8 mouse cellular contexts compared by ENCODE assay signal in genomic region chr3:57651231-57651864, GRCm38 (mm10). TPM values are rescaled to one million over a fixed set of nuclear protein-coding genes. Genes with fewer than 3 reads are reported as not detected.
A peak's percentile ranks its signal among the peaks of the same experiment; 100 is the strongest.
DNase-seq lines count a peak whose midpoint lies in the region; ATAC-seq and TF ChIP-seq lines count a peak whose summit lies in the region.

Commd2 (minus strand) TSS chr3:57651715.

- H3K27me3 ChIP-seq in forebrain, embryonic 16.5 days (replicated peaks; ENCODE audit: control insufficient read depth, insufficient read depth, low read length) = 0 out of 2 replicates have a peak, but pooled peaks cover 4% of the 10 kb centered on the region
- H3K27me3 ChIP-seq in lung, embryonic 14.5 days (ENCODE audit: insufficient read depth, low read length) = no peaks in the 10 kb centered on the region
- no peaks in the 10 kb centered on the region for H3K27me3 ChIP-seq in thymus, adult 2 months (ENCODE audit: control insufficient read depth, insufficient read depth, low read length)

- intact Hi-C loops in heart, postnatal 36 days (cut with DNase I) = no loop called here

- peak within 1 kb of the TSS; percentile 85 to 97 for H3K4me3 ChIP-seq in ES-E14 (ENCODE audit: insufficient read depth in 1 of 2, low read depth in 1 of 2, low read length in 2 of 2, poor library complexity in 1 of 2, severe bottlenecking in 1 of 2)
- peak within 1 kb of the TSS; percentile 90 for H3K4me3 ChIP-seq in forebrain, embryonic 16.5 days (replicated peaks; ENCODE audit: low read length)
- peak within 1 kb of the TSS; percentile 97 for H3K4me3 ChIP-seq in layer of hippocampus, adult 2 months
- H3K4me3 ChIP-seq in lung, embryonic 14.5 days (ENCODE audit: low read depth, low read length) = peak within 1 kb of the TSS; percentile 77
- peak within 1 kb of the TSS; percentile 99 for H3K4me3 ChIP-seq in olfactory bulb, adult 2 months (ENCODE audit: insufficient read depth, low read depth, low read length)
- peak within 1 kb of the TSS; percentile 63 for H3K4me3 ChIP-seq in thymus, adult 2 months (ENCODE audit: control insufficient read depth, insufficient read depth, low read length)

- H3K4me1 ChIP-seq in ES-E14 (ENCODE audit: control insufficient read depth in 2 of 2, insufficient read depth in 2 of 2, low read length in 2 of 2, poor library complexity in 1 of 2) = no peaks in the 10 kb centered on the region; a peak in 1 of 4 replicates
- H3K4me1 ChIP-seq in forebrain, embryonic 16.5 days (replicated peaks; ENCODE audit: control insufficient read depth, insufficient read depth, low read length) = peaks cover 3% of the 10 kb centered on the region
- H3K4me1 ChIP-seq in lung, embryonic 14.5 days (ENCODE audit: insufficient read depth) = 0 out of 2 replicates have a peak, but pooled peaks cover 3% of the 10 kb centered on the region
- no peaks in the 10 kb centered on the region for H3K4me1 ChIP-seq in olfactory bulb, adult 2 months (ENCODE audit: control insufficient read depth, insufficient read depth, low read length)
- no peaks in the 10 kb centered on the region for H3K4me1 ChIP-seq in thymus, adult 2 months (replicated peaks; ENCODE audit: control insufficient read depth, insufficient read depth, low read length)

- peak within 1 kb of the TSS; percentile 94 for H3K9ac ChIP-seq in ES-E14 (ENCODE audit: insufficient read depth, low read depth, low read length, poor library complexity, severe bottlenecking)
- peak within 1 kb of the TSS; percentile 87 for H3K9ac ChIP-seq in forebrain, embryonic 16.5 days (replicated peaks; ENCODE audit: low read depth, low read length)
- peak within 1 kb of the TSS; percentile 80 for H3K9ac ChIP-seq in lung, embryonic 14.5 days

- no peak within 1 kb of the TSS; the same call in 1 of the 2 replicates for H3K27ac ChIP-seq in ES-E14 (ENCODE audit: insufficient read depth, low read depth, low read length, poor library complexity, severe bottlenecking)
- H3K27ac ChIP-seq in forebrain, embryonic 16.5 days (ENCODE audit: low read length) = peak within 1 kb of the TSS; percentile 78
- peak within 1 kb of the TSS; percentile 89 for H3K27ac ChIP-seq in layer of hippocampus, adult 2 months
- peak within 1 kb of the TSS; percentile 86 for H3K27ac ChIP-seq in lung, embryonic 14.5 days (ENCODE audit: low read depth)
- peak within 1 kb of the TSS; percentile 50; the same call in 1 of the 2 replicates for H3K27ac ChIP-seq in olfactory bulb, adult 2 months (ENCODE audit: insufficient read depth, low read depth, low read length)
- no peak within 1 kb of the TSS; the same call in 1 of the 2 replicates for H3K27ac ChIP-seq in thymus, adult 2 months (ENCODE audit: control insufficient read depth, insufficient read depth, low read length)

- peak; percentile 78 for DNase-seq in ES-E14 (ENCODE audit: low read depth, low spot score)
- peak; percentile 82 for DNase-seq in cerebellum, adult 11-12 months
- DNase-seq in heart, postnatal 36 days = peak; percentile 91 to 94
- peak; percentile 85 to 93 for DNase-seq in layer of hippocampus, adult 2 months (ENCODE audit: low spot score in 2 of 2)
- peak; percentile 94 for DNase-seq in lung, embryonic 14.5 days
- DNase-seq in thymus, adult 2 months = peak; percentile 89

- in situ Hi-C loops in ES-E14 (cut with MboI; ENCODE audit: low sequenced_read_pairs in 2 of 2, unreplicated experiment in 2 of 2) = no loop called here

- peak within 1 kb of the TSS; percentile 90 for H3K4me2 ChIP-seq in forebrain, embryonic 16.5 days (ENCODE audit: low read length)
- H3K4me2 ChIP-seq in lung, embryonic 14.5 days = peak within 1 kb of the TSS; percentile 69

- TF ChIP-seq POLR2A in olfactory bulb, adult 2 months (IDR thresholded peaks at IDR 0.05; ENCODE audit: insufficient read depth, low read depth, low read length) = peak; percentile 78
- peak; percentile 56; the same call in 1 of the 2 replicates for TF ChIP-seq POLR2A in thymus, adult 2 months (IDR thresholded peaks at IDR 0.05; ENCODE audit: control insufficient read depth, extremely low read depth, insufficient read depth, low read length, poor library complexity)

- ATAC-seq in forebrain, embryonic 16.5 days = peak; percentile 99
- peak; percentile 97 for ATAC-seq in lung, embryonic 14.5 days (ENCODE audit: insufficient read depth)

- WGBS in forebrain, embryonic 16.5 days = under 1% methylated on average over 42 of the region's 42 CpGs
- under 1% methylated on average over 42 of the region's 42 CpGs for WGBS in lung, embryonic 14.5 days
- under 1% methylated on average over 42 of the region's 42 CpGs for WGBS in olfactory bulb, adult 2 months
- WGBS in thymus, adult 2 months = under 1% methylated on average over 42 of the region's 42 CpGs

- H3K9me3 ChIP-seq in ES-E14 (ENCODE audit: control insufficient read depth, insufficient read depth, low read depth, low read length) = no peaks in the 10 kb centered on the region
- H3K9me3 ChIP-seq in forebrain, embryonic 16.5 days (ENCODE audit: control insufficient read depth, low read length) = no peaks in the 10 kb centered on the region
- H3K9me3 ChIP-seq in lung, embryonic 14.5 days (ENCODE audit: low read depth, low read length) = no peaks in the 10 kb centered on the region

- peaks cover 4% of the 10 kb centered on the region for H3K36me3 ChIP-seq in ES-E14 (ENCODE audit: control insufficient read depth, insufficient read depth, low read length, poor library complexity, severe bottlenecking)
- no peaks in the 10 kb centered on the region for H3K36me3 ChIP-seq in forebrain, embryonic 16.5 days (ENCODE audit: control insufficient read depth, insufficient read depth)
- H3K36me3 ChIP-seq in lung, embryonic 14.5 days (ENCODE audit: insufficient read depth) = peaks cover 12% of the 10 kb centered on the region
- peaks cover 4% of the 10 kb centered on the region for H3K36me3 ChIP-seq in thymus, adult 2 months (ENCODE audit: control insufficient read depth, insufficient read depth, low read length)

- TF ChIP-seq CTCF in layer of hippocampus, adult 2 months (conservative IDR thresholded peaks at IDR 0.05) = no peak
- TF ChIP-seq CTCF in lung, embryonic 14.5 days (IDR thresholded peaks at IDR 0.05; ENCODE audit: low read depth) = no peak
- TF ChIP-seq CTCF in olfactory bulb, adult 2 months (IDR thresholded peaks at IDR 0.05; ENCODE audit: insufficient read depth, low read depth, low read length) = no peak
- TF ChIP-seq CTCF in thymus, adult 2 months (IDR thresholded peaks at IDR 0.05; ENCODE audit: borderline replicate concordance, control insufficient read depth, extremely low read depth, insufficient read depth, low read length, poor library complexity) = 0 out of 2 replicates have a peak, but pooled peaks have one; percentile 13

TF ChIP-seq in ES-E14, 5 proteins besides CTCF, POLR2A, EP300 and RAD21:
- no peak for TF ChIP-seq ZNF384 (IDR thresholded peaks at IDR 0.05; ENCODE audit: low read depth, low read length)
- peak; percentile 82 for TF ChIP-seq HCFC1 (IDR thresholded peaks at IDR 0.05; ENCODE audit: borderline replicate concordance, insufficient read depth, low read length)
TF ChIP-seq in ES-E14: peak in this region for 1.

RNA-seq across cellular contexts. Expression of gene Commd2, which starts in this region (rescaled TPM):
- 28.7 and 38.2 TPM in 2 replicates for total RNA-seq in ES-E14 (2012; rRNA removed)
- 69.9 and 81.0 TPM in 2 replicates for polyA plus RNA-seq in forebrain, embryonic 16.5 days (2015; fragmentation: Nextera tagmentation; extraction: Ambion mirVana)
- 10 to 100 TPM; 11.3 to 14.2 TPM for total RNA-seq in heart, postnatal 36 days (2021)
- total RNA-seq in layer of hippocampus, adult 2 months (2021) = 10 to 100 TPM; 20.9 to 21.6 TPM
- polyA plus RNA-seq in lung, embryonic 14.5 days (2014; fragmentation: Nextera tagmentation; extraction: Ambion mirVana) = 102 and 106 TPM in 2 replicates
- not detected in 2 replicates for polyA plus RNA-seq in olfactory bulb, adult 2 months (2012; ENCODE audit: insufficient read depth, insufficient read length, low replicate concordance, missing spikeins)
- polyA plus RNA-seq in thymus, adult 2 months (2012; rRNA removed) = 23.6 and 31.8 TPM in 2 replicates

Comparison
In these comparisons a context has a peak if more than half of its experiments do, and no peak if none do; other contexts are left out.
1. H3K27ac ChIP-seq: peak in forebrain, embryonic 16.5 days (single experiment), layer of hippocampus, adult 2 months (single experiment), lung, embryonic 14.5 days (single experiment) and olfactory bulb, adult 2 months (single experiment); none in ES-E14 (single experiment) and thymus, adult 2 months (single experiment).
2. Peak in every context shown above with its lines, with median percentiles within 50 percentile points of each other: DNase-seq, H3K4me3 ChIP-seq and H3K9ac ChIP-seq.